Mouse (Mus musculus): ENCODE measurements around the gene Zhx3.

Gene Zhx3

DNA sequence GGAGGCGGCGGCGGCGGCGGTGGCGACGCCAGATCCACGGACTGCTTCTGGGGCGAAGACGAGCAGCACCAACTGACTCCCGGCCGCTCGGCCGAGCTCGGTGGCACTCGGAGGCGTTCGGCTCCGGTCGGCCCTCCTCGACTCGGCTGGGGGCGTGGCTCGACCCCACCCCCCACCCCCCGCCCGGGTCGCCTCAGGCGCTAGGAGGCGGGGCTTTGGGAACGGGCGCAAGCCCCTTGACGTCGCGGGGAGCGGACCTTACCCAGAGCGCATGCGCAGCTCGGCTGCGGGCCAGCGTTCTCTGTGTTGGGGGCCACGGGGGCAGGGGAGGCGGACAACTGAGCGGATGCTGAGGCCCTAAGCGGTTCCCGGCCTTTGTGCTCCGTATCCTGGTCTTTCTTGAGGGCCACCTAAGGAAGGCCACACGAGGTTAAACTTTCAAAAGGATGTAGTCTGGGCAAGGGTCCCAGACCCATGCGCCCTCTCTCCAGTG is at the start of gene Zhx3:
Gene Zhx3 (minus strand): TSS at position 109 of the 493 bp plus-strand sequence.
- peak; percentile 95 for DNase-seq (ENCODE audit: low read depth, low spot score)

DNA sequence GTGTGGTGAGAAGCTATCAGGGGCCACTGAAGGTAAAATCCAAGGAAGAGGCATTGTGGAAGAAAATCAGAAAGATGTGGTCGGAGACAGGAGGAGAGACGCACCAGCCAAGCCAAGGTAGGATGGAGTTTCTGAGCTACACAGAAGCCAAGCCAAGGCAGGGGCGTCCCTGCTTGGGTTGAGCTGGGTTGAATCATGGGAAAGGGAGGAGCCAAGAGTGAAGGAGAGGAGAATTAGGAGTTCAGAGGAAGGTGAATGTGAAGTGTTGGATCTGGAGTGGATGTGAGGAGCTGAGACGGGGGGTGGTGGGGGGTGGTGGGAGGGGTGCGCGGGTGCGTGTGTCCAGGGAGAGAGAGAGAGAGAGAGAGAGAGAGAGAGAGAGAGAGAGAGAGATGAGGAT is 48.5 kb upstream of the Zhx3 start:
- DNase-seq (ENCODE audit: low read depth, low spot score), result no peak

DNA sequence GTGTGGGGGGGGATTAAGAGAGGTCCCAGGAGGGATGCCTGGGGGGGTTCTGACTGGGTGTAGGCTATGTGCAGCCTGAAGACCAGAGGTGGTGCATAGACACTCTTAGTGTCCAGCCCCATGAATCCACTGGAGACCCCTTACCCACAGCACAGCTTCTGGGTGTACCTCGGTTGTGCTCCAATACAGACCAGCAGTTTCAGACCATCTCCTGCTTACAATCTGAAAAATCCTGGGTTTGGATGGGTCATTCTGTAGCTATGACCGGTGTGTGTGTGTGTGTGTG is 46.1 kb upstream of the Zhx3 start:
- DNase-seq (ENCODE audit: low read depth, low spot score), result no peak

DNA sequence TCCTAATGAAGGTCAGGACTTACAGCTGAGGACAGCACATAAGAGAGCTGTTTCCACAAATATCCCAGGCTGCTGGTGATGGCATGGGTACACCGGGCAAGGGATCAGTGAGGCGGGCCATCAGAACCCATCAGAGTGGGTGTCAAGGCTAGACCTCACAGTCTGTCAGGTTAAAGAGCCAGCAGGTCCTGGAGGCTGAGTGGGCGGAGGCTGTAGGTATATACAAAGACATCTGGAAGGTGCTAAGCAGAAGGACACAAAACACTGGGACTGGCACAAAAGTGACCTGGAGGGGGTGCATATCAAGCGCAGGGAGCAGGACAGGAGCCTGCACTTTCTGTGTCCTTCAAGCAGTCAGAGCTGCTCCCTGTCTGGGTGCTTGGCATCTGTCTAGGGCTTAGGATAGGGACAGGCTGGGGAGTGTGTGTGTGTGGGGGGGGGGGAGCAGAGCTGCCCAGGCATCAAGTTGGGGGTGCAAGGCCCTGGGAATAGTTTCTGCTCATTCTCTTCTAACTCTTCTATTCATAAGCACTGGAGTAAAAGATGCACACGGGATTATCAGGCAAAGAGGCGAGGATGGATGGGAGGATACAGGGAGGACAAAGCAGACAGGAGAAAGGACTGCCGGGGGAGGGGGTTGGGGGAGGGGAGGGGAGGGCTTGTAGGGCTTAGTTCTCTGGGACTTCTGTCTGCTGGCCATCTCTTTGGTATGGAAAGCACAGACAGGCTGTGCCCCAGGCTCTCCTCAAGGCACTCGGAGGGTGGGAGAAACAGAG is 45.5 kb upstream of the Zhx3 start:
- no peak for DNase-seq (ENCODE audit: low read depth, low spot score)

DNA sequence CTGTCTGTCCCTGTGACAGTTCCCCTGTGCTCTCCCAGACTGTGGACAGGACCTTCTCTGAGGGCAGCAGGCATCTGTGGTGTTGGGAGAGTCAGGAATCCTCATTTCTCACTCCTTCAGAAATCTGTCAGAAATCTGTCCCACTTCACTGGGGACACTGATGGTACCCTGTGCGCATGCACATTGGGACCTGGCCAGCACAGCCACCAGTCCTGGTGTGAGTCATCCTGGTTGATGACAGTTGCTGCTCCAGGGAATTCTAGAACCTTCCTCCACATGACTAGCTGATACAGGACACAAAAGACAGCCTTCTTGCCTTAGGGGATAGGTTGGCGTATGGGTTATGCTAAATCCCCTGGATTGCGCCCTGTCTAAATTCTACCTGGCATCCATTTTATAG is 44.5 kb upstream of the Zhx3 start:
- no peak for DNase-seq (ENCODE audit: low read depth, low spot score)

DNA sequence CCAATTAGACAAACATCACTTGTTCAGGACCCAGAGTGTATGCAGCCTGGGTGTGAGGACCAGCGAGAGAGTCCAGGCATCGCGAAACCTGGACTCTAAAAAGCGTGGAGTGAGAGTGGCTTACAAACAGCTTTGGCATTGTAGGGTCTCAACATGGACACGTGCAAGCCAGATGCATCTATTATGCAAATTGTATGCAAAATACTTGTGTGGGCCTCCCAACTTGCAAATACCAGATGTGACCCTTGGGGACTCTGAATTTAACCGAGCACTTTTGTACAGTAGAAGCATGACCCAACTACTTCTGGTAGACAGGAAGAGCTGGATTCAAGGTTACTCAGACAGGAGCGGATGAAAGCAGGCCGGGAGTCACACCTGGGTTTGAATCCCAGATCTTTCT is 43.9 kb upstream of the Zhx3 start:
- DNase-seq (ENCODE audit: low read depth, low spot score), result no peak

DNA sequence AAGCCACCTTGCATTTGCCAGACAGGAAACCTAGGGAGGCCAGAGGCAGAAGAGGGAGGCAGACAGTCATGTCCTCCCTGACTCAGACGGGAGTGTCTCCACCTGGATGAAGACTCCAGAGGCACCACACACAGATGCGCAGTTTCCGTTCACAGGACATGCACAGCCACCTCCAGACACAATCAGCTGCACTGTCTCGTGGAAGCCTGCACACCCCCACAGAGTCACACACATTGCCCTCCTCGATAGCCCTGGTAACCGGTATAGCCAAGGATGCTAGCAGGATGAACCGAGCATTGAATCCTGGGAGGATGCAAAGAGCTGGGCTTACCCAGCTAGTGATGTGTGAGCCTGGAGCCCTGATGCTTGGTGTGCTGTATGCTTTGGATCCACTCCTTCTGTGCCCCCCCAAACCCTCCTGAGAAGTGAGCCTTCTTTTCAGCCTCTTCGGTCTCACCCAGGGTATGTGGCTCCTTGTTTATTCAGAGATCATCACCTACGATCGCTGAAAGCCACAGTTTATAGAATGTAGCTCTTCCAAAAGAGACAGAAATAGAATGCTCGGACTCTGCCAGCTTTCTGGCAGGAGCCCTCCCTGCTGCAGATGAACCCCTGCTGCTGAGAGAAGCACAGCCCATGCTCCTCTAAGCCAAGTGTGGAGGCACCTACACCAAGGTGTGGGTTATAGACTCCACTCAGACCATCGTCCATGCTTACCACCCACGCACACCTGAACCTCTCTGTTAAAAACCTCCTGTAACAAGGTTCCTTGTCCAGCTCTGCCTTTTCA is 43.2 kb upstream of the Zhx3 start:
- DNase-seq (ENCODE audit: low read depth, low spot score), result no peak

DNA sequence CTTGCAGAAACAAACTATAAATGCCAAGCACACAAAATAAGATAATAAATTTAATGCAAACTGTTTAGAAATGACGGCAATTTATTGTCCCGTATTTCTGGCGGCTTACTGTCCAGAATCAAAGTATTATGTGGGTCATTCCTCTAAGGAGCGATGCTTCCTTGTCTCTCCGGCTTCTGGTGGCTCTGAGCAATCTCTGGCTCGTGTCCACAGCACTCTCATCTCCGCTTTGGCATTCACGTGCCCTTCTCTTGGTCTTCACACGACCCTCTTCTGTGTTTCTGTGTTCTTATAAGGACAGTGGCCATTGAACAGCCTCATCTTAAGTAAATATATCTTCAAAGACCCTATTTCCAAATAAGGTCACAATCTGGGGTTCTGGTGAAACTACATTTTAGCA is 41.9 kb upstream of the Zhx3 start:
- DNase-seq (ENCODE audit: low read depth, low spot score), result no peak

DNA sequence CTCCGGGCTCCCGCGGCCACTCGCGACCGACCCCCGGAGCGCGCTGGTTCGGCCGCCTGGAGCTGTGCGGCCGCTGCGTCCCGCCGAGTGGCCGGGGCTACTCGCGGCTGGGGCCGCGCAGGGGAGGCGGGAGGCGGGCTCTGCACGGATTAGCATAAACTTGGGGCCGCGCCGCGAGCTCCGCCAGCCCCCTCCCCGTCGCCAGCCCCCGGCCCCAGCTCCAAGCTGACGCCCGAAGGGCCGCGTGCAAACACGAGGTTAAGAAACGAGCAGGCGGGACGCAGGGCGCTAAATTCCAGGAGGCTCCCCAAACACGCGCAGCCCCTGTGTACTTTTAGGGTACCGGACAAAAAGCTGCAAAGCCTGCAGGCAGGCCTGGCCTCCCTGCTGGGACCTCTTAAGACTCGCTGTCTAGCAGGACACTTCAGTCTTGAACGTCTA is 39.5 kb upstream of the Zhx3 start, which contains the start of gene Emilin3:
Gene Emilin3 (minus strand): TSS at position 98 of the 441 bp plus-strand sequence.
- DNase-seq (ENCODE audit: low read depth, low spot score), result no peak

DNA sequence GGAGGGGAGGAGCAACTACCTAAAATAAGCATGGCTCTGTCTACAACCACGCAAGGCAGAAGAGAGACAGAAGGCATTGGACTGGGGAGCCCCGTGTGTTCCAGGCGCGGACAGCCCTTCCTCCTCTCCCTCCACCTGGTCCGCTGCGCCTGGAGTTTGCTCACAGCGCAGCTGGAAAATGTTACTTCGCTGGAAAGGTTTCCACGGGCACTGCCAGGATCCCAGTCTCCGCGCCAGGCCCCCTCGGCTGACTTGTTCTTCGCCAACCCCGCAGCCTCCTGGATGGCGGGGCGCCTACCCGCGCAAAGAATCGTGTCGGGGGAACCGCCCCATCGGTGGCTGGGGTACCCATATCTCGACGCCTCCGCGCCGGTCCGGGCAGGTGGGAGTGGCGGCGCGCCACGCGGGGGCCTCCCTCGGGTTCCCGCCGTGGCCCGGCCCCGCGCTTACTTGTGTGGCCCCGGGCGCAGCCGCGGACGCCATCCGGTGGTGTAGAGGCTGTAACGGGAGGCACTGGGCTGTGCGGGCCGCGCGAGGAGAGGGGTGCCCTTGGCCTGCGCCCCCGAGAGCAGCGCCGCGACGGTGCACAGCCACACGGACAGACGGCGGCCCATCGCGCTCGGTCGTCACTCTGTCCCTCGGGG is 38.9 kb upstream of the Zhx3 start:
- DNase-seq (ENCODE audit: low read depth, low spot score), result no peak

DNA sequence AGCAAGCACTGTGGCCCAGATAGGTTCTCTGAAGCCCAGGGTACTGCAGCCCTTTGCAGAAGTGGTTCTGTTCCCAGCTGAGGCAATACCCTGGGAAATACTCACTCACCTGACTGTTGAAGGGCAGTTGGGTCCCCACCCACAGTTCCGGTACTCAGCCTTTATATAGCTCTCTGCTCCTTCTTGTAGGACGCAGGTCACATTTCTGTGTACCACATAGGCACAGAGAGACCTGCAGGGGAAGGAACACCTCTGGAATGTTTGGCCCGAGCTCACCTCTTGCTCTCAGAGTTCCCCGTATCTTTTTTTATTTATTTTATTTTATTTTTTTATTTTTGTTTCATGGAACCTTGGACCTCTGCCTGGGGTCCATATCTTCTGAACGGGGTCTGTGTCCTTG is 37.8 kb upstream of the Zhx3 start:
- no peak for DNase-seq (ENCODE audit: low read depth, low spot score)

DNA sequence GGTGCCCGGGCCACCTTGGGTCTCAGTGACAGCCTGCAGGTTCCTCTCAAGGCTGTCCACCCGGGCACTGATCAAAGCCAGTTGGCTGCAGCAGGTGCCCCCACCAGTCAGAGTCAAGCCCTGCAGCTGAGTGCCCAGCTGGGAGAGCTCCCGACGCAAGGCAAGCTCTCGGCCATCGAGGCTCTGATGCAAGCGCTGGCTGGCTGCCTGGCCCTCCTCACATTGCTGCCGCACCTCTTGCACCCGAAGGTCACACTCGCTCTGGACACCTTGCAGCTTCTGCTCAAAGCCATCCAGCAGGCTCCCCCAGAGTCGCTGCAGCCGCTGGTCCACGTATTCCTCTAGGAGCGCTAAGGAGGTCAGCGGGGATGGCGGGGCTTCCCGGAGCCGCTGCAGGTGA is 35.8 kb upstream of the Zhx3 start:
- DNase-seq (ENCODE audit: low read depth, low spot score), result no peak

DNA sequence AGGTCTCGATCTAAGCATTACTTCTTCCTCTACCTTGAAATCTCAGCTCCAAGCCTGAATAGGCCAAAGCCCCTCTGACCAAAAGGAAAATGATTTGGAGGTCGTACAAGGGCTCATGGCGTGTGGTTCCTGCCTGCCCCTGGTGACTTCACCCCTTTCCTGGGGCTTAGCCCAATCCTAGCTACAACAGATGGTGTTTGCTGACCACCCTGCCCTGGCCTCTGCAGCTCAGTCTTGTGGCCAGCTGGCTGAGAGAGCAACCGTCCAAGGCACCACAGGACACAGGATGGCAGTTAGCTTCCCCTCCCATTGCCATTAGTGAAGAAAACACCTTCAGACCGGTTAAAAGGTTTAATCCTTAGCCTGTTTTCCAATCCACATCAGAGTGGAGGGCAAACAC is 33.3 kb upstream of the Zhx3 start:
- DNase-seq (ENCODE audit: low read depth, low spot score), result no peak

DNA sequence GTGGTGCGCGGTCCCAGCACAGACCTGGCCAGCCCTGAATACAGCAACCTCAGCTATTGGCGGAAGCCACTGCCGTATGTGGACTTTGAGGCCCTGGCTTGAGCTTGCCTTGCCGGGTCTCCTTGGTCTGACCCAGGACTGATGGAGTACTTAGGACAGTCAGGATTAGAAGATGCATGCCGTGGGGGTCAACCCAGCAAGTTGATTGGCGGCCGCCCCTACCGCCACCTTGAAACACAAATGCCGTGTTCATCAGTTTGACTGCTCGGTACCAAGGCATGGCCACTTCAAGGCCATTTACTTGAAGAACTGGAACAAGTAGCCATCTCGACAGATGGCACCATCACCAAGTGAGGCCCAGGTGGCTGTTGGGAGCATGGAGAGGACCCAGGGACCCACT is 32.5 kb upstream of the Zhx3 start:
- DNase-seq (ENCODE audit: low read depth, low spot score), result no peak

DNA sequence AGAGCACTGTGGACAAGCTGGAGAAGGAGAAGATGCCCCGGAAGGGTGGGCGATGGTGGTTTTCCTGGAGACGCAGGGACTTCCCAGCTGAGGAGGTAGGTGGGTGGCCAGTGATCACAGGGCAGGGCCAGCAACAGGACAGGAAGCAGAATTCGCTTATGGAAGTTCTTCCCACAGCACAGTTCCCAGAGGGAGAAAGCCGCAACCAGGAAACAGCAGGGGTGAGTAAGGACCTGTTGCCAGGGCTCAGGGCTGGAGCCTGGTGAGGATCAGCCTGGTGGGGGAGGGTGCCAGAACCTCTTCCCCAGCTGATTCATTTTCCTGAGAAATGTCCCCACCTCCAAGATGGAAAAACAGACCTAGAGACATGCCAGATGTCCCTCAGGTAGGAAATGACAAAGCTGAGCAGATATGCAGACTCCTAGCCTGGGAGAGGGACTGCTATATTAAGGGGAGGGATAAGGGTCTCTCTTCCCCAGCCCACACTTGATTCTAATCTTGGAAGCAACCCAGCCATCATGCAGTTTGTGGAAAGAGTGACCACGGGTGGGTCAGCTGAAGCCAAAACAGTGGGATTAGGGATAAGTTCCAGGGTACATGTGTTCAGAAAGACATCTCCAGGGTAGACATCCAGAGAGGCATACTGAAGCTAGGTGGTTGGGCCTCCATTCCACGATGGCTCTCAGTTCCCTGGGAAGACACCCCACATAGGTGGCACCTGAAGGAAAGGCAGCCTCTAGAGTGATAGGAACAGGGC is 29.0 kb upstream of the Zhx3 start:
- DNase-seq (ENCODE audit: low read depth, low spot score), result no peak

DNA sequence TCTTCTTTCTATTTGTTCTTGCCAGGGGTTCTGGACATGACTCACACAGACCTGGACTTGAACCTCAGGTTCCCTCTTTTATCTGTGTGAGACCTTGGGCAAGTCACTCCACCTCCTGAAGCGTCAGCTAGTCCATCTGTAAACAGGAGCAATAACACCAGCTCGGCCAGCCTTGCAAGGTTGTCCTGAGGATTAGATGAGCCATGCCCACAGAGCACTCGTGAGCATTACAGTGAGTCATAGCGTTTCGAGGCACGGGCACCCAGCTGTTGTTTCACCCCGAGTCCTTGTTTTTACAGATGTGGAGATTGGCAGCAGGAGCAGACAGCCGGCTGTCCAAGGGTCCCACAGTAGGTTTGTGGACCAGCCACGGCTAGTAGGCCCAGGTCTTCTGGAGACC is 18.9 kb upstream of the Zhx3 start:
- DNase-seq (ENCODE audit: low read depth, low spot score), result no peak

DNA sequence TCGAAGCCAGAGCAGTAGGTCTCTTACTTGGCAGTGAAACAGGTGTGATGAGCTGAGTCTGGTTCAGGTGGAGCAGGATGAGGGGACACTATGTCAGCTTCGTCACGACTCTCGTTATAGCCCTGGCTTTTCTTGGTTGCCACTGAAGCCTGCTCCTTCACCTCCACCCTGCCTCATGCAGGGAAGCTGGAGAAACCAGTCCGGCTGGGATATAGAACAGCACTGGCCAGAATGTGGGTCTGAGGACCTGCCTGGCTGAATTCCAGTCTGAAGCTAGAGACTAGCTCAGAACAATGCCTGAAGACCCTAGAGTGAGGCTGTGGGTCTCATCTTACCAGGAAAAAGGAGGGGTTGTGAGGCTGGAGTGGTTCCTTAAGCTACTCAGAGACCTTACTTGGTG is 18.2 kb upstream of the Zhx3 start:
- no peak for DNase-seq (ENCODE audit: low read depth, low spot score)

DNA sequence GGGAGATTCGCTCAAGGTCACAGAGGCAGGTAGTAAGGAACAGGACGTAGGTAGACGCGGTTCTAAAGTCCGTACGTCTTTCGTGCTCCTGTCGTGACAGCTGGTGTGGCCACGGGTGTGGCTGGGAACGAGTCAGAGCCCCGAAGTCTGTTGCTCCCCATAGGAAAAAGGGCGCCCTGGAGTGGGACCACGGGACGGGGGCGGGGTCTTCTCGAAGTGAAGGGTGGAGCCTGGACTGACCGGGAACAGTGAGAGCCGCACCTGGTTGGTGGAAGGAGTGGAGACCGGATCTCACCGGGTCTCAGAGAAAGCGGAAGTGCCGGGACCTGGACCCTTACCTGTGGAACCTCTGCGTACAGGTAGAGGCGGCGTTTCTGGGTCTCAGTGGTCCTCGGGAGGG is 15.1 kb upstream of the Zhx3 start:
- DNase-seq (ENCODE audit: low read depth, low spot score), result no peak

DNA sequence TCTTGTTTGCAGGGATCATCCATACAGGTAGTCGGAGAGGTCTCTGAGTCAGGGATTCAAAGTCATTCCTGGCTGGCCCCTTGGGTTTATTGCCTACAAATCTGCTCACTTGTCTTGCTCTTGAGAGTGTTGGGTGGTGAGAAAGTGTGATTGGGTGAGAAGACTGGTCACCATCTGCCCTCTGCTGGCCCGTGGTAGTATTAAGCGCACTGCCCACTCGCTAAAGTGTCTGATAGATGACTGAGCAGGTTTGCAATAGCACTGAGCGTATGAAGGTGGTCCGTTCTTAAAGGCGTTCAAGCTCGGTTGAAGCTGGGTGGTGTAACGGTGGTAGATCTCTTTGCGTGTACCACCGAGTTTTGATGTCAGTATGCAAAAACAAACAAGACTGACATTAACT is 14.5 kb upstream of the Zhx3 start:
- peak; percentile 69 for DNase-seq (ENCODE audit: low read depth, low spot score)

DNA sequence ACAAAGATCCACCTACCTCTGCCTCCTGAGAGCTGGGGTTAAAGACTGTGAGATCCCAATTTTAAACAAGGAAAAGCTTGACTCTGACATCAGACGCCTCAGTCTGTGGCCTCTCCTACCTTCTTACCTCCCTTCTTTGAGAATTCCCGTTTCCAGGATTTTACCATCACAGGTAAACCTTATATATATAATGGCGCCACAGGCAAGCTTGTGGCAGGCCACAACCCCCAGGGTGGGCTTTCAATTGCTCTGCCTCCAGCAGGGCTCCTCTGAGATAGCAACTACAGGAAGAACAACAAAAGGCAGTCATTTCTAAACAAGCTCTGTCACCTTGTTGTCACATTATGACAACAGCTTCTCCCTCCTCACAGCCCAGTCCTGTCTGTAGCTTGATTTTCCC is 13.4 kb upstream of the Zhx3 start:
- no peak for DNase-seq (ENCODE audit: low read depth, low spot score)

DNA sequence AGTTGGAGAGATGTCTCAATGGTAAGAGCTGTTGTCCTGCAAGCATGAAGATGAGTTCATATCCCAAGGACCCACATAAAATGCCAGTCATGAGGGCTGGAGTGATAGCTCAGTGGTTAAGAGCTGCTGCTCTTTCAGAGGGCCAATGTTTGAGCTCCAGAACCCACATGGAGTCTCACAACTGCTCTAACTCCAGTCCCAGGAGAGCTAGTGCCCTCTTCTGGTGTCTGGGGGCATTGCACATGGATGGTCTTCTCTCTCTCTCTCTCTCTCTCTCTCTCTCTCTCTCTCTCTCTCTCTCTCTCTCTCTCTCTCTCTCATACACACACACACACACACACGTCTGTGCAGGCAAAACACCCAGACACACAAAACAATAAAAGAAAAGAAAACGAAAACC is 12.0 kb upstream of the Zhx3 start:
- no peak for DNase-seq (ENCODE audit: low read depth, low spot score)

DNA sequence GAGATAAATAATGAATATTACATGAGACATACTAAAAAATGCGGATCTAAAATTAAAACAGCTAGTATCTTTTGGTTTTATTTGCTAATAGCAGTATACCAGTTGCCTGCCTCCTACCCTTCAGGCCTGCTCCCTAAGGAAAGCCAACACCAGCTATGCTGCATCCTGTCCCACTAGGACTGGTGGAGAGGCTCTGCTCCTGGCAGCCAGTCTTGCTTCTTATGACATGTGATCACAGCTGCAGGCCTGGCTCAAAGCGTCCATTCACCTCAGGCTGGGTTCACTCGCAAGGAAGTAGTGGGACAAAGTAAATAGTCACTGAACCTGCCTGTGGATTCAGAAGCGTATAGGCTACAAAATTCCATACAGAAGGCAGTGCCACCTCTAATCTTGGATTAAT is 11.1 kb upstream of the Zhx3 start:
- no peak for DNase-seq (ENCODE audit: low read depth, low spot score)
